Mouse (Mus musculus) skeletal muscle tissue, postnatal 0 days (tissue): ENCODE results near the gene Ppfibp2. TPM values are rescaled to one million over a fixed set of nuclear protein-coding genes. Genes with fewer than 3 reads are reported as not detected.

ENCODE experiments used
- polyA plus RNA-seq: library from polyadenylated mRNA; unstranded; fragments of >200 nt; fragmentation: Nextera tagmentation; extraction: Ambion mirVana; gene quantifications from 2 replicates; pipeline ENCODE4 v1.2.1, GENCODE M21; 2015

The Ppfibp2 gene
- 7.1 and 7.8 TPM in 2 replicates for polyA plus RNA-seq

DNA sequence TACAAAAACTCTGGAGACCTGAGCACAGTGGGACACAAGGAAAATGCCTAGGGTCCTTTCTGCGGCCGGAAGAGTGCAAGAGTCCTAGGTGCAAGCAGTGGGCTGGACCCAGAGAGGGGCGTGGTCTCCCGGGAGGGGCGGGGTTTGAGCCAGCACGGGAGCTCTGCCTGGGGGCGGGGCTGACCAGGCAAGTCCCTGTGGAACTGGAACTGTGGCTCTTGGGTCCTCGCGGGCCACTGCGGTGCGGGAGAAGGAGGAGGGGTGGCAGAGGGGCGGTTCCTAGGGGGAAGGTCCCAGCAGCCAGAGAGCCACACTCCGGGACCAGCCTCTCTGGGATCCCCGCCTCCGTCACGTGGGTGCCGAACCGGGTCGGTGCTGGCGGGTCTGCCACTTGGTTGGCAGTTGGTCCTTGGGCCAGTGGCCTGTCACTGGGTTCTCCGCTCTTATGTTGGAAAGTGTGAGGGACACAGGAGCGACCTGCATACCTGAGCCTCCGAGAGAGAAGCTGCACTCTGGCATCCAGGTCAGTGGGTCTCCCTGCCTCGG is at the start of gene Ppfibp2:
Gene Ppfibp2, plus strand, starts transcription at position 351 of the 546 bp plus-strand sequence.

DNA sequence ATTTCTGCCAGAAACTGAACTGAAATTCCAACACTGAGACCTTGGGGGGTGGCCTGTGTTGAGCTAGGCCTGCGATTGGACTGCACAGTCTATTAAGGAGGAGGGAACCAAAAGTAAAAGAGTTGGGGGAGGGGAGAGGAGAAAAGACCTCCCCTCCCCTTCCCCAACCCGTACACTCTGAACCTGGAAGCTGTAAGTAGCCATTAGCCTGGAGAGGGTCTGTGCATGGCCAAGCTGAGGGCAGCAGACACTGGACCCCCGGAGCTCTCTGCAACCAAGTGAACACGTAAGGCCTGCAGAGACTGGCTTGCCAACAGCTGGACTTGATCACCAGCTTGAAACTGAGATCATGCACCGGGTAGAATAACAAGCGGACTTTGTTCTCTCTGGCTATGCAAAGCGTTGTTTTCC is 27.7 kb upstream of the Ppfibp2 start, which contains the start of gene Olfml1:
Gene Olfml1, plus strand, starts transcription at position 186 of the 411 bp plus-strand sequence.

DNA sequence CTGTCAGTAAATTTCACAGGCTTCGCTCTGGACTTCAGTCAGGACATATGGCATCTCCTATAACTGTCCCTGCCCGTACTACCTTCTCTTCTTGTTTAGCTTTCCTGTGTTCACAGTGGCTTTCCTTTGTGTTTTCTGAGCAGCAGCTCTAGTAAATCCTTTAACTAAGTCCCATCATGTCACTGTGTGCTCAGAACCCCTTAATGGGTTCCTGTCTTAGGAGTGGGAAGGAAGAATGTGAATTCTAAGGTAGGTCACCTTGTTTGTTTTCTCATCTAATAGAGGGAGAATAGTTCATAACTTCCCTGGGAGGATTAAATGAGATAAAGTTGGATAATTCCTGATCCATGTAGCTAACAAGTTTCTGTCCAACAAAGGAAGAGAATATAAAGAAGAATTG is 30.1 kb downstream of the Ppfibp2 start, which contains the start of gene 5330417H12Rik:
Gene 5330417H12Rik, minus strand, starts transcription at position 101 of the 400 bp plus-strand sequence.

DNA sequence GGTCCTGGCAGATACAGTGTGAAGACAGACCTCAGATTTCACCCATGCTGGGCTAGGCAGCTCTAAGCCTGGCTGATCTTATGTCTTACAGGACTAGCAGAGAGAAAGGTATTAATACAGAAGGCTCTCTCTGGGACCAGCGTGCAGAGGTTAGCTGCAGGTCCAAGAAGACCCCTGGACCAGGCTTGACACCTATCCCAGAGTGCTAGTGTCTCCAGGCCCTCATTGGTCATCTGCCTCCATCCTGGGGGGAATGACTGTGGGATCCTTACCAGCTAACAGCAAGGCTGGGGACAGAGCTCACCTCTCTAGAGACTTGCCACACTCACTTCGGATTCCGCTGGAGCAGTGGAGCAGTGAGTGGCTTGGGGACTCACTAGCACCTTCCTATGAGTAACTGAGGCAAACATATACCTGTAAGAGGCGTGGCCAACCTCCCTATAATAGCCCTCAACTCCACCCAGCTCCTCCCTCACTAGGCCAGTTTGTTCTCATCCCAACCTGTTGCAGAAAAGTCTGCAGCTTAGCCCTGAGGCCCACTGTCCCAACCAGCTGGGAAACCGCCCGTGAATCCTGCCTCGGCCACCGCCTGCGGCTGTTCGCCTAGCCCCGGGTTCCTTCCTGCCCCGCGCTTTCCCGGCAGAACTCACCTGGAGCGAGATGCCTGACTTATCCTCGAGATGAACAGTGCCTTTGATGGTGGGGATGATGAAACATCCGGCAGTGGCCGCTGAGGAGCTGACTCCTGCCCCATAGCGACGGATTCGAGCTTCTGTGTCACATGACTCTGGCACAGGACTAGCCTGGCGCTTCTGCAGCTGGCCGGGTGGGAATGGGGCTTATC is 162.5 kb downstream of the Ppfibp2 start, which contains the start of gene Cyb5r2:
Gene Cyb5r2, minus strand, starts transcription at position 725 of the 844 bp plus-strand sequence.

Other genes starting within 250 kb of the Ppfibp2 start
- gene Syt9, start 224.5 kb upstream of the Ppfibp2 start, polyA plus RNA-seq = 0.50 and 0.53 TPM in 2 replicates
- gene Olfml1, start 27.8 kb upstream of the Ppfibp2 start, polyA plus RNA-seq = 11.5 and 13.4 TPM in 2 replicates
- gene 5330417H12Rik, start 30.0 kb downstream of the Ppfibp2 start, polyA plus RNA-seq = not detected in 2 replicates
- 0.54 and 0.94 TPM in 2 replicates for gene Cyb5r2, start 162.8 kb downstream of the Ppfibp2 start, polyA plus RNA-seq
- not detected in 2 replicates for gene Ovch2, start 206.0 kb downstream of the Ppfibp2 start, polyA plus RNA-seq
- not detected in 2 replicates for gene Olfr467, start 217.1 kb downstream of the Ppfibp2 start, polyA plus RNA-seq
- gene Olfr469, start 230.3 kb downstream of the Ppfibp2 start, polyA plus RNA-seq = not detected in 2 replicates